Mouse (Mus musculus) macrophage (primary cell): ENCODE results near the gene Myt1. TPM values are rescaled to one million over a fixed set of nuclear protein-coding genes. Genes with fewer than 3 reads are reported as not detected.

ENCODE experiments used
- H3K27ac ChIP-seq: fragments of 350-480 bp; formaldehyde crosslinking; 2 replicates; pipeline ENCODE4 v1.9.0; 2021
- H3K36me3 ChIP-seq: fragments of 350-480 bp; formaldehyde crosslinking; 2 replicates; pipeline ENCODE4 v1.9.0; 2021; ENCODE audit errors: inconsistent target
- H3K4me3 ChIP-seq: fragments of 350-480 bp; formaldehyde crosslinking; 2 replicates; pipeline ENCODE4 v1.9.0; 2021; ENCODE audit errors: inconsistent target
- H3K79me2 ChIP-seq: fragments of 350-480 bp; formaldehyde crosslinking; 2 replicates; pipeline ENCODE4 v1.9.0; 2021; ENCODE audit errors: inconsistent target
- WGBS: methylation state at CpG from one replicate; pipeline ENCODE4 v1.1.7; 2026; ENCODE audit warnings: inconsistent platforms; ENCODE audit not compliant: missing documents; 5-methylcytosine and 5-hydroxymethylcytosine counted together
- polyA plus RNA-seq: library from polyadenylated mRNA; stranded (reverse); fragments of 250-400 nt; gene quantifications from 3 replicates; pipeline ENCODE4 v1.2.4, GENCODE M21; 2018; ENCODE audit warnings: inconsistent platforms

Myt1 gene
- polyA plus RNA-seq, 1 experiment from 2014 or later: not detected

- Histone ChIP-seq H3K27ac (no peak overlapping the region), H3K4me3 (no peak overlapping the region), H3K79me2 (no peaks in the 10 kb centered on the region), H3K36me3 (no peaks in the 10 kb centered on the region)
- WGBS: 93% methylated on average over 2 of the region's 2 CpGs
Observed at GRCm38 (mm10) chr2:181832745-181833144, 69.6 kb downstream of the Myt1 start.

GRCm38 (mm10) chr2:181837372-181838292, 74.5 kb downstream of the Myt1 start, which contains the start of gene Pcmtd2:
Gene Pcmtd2, plus strand, starts transcription at chr2:181837854.
- Histone ChIP-seq H3K27ac (peak within 1 kb of the TSS; percentile 45; the same call in 1 of the 2 replicates), H3K4me3 (peak within 1 kb of the TSS; percentile 73), H3K79me2 (peaks cover 9% of the 10 kb centered on the region; the same call in 1 of the 2 replicates), H3K36me3 (peaks cover 6% of the 10 kb centered on the region; the same call in 1 of the 2 replicates)
- WGBS: under 1% methylated on average over 34 of the region's 35 CpGs

GRCm38 (mm10) chr2:181838293-181838680, 75.2 kb downstream of the Myt1 start:
- WGBS: 6% methylated on average over 3 of the region's 3 CpGs
- Histone ChIP-seq H3K79me2 (peaks cover 9% of the 10 kb centered on the region; the same call in 1 of the 2 replicates), H3K36me3 (peaks cover 12% of the 10 kb centered on the region; the same call in 1 of the 2 replicates), H3K27ac (no peak overlapping the region), H3K4me3 (peak overlapping the region; percentile 73)

- Histone ChIP-seq H3K36me3 (peaks cover 31% of the 10 kb centered on the region; the same call in 1 of the 2 replicates), H3K79me2 (no peaks in the 10 kb centered on the region), H3K4me3 (no peak overlapping the region), H3K27ac (no peak overlapping the region)
- WGBS: 95% methylated on average over 5 of the region's 5 CpGs
Observed at GRCm38 (mm10) chr2:181845709-181846394, 82.7 kb downstream of the Myt1 start.

GRCm38 (mm10) chr2:181863791-181864535, 100.8 kb downstream of the Myt1 start, which contains the start of gene Polr3k:
Gene Polr3k, plus strand, starts transcription at chr2:181864337.
- Histone ChIP-seq H3K79me2 (peaks cover 16% of the 10 kb centered on the region), H3K4me3 (peak within 1 kb of the TSS; percentile 83), H3K36me3 (peaks cover 10% of the 10 kb centered on the region; the same call in 1 of the 2 replicates), H3K27ac (peak within 1 kb of the TSS; percentile 42)
- 2% methylated on average over 35 of the region's 35 CpGs for WGBS

- Histone ChIP-seq H3K36me3 (peaks cover 15% of the 10 kb centered on the region; the same call in 1 of the 2 replicates), H3K4me3 (peak overlapping the region; percentile 83), H3K27ac (peak overlapping the region; percentile 42), H3K79me2 (peaks cover 16% of the 10 kb centered on the region)
- WGBS: 0% methylated on average over 22 of the region's 22 CpGs
Observed at GRCm38 (mm10) chr2:181864536-181864860, 101.4 kb downstream of the Myt1 start.

- WGBS: 57% methylated on average over 5 of the region's 5 CpGs
- peaks cover 23% of the 10 kb centered on the region; the same call in 1 of the 2 replicates for H3K36me3 ChIP-seq
Observed at GRCm38 (mm10) chr2:181866931-181867330, 103.8 kb downstream of the Myt1 start.

GRCm38 (mm10) chr2:181871039-181871438, 107.9 kb downstream of the Myt1 start:
- H3K4me3 ChIP-seq: no peak overlapping the region
- no peak overlapping the region for H3K27ac ChIP-seq
- WGBS: 92% methylated on average over 2 of the region's 2 CpGs
- peaks cover under 1% of the 10 kb centered on the region; the same call in 1 of the 2 replicates for H3K79me2 ChIP-seq
- peaks cover 23% of the 10 kb centered on the region; the same call in 1 of the 2 replicates for H3K36me3 ChIP-seq

More at GRCm38 (mm10) chr2:181866931-181867330, 103.8 kb downstream of the Myt1 start:
- H3K79me2 ChIP-seq: peaks cover 16% of the 10 kb centered on the region
- no peak overlapping the region for H3K4me3 ChIP-seq
- H3K27ac ChIP-seq: no peak overlapping the region

Other genes starting within 250 kb of the Myt1 start
- gene Dnajc5, start 242.8 kb upstream of the Myt1 start, polyA plus RNA-seq: 50.7 to 68.7 TPM (median 60.0 TPM) in 3 replicates
- gene Uckl1, start 178.4 kb upstream of the Myt1 start, polyA plus RNA-seq: 32.9 to 57.2 TPM (median 33.9 TPM) in 3 replicates
- 34.2 to 55.4 TPM (median 34.6 TPM) in 3 replicates for gene Prpf6, start 171.5 kb upstream of the Myt1 start, polyA plus RNA-seq
- 6.0 to 12.6 TPM (median 6.7 TPM) in 3 replicates for gene Zfp512b, start 170.5 kb upstream of the Myt1 start, polyA plus RNA-seq
- gene Samd10, start 164.1 kb upstream of the Myt1 start, polyA plus RNA-seq: 2.1 to 3.8 TPM (median 2.8 TPM) in 3 replicates
- gene Gm29797, start 106.3 kb upstream of the Myt1 start, polyA plus RNA-seq: not detected in 3 replicates
- gene Sox18, start 91.7 kb upstream of the Myt1 start, polyA plus RNA-seq: 0.15 TPM in 1 of 3 replicates, not detected in the others
- 1.5 to 3.2 TPM (median 1.9 TPM) in 3 replicates for gene Tcea2, start 83.0 kb upstream of the Myt1 start, polyA plus RNA-seq
- 74.5 to 107 TPM (median 89.4 TPM) in 3 replicates for gene Rgs19, start 69.4 kb upstream of the Myt1 start, polyA plus RNA-seq
- not detected in 3 replicates for gene Lkaaear1, start 64.9 kb upstream of the Myt1 start, polyA plus RNA-seq
- 0.12 TPM in 1 of 3 replicates, not detected in the others for gene Oprl1, start 48.3 kb upstream of the Myt1 start, polyA plus RNA-seq
- 8.6 to 22.6 TPM (median 14.6 TPM) in 3 replicates for gene Pcmtd2, start 74.5 kb downstream of the Myt1 start, polyA plus RNA-seq
- 15.1 to 23.4 TPM (median 15.2 TPM) in 3 replicates for gene Polr3k, start 101.0 kb downstream of the Myt1 start, polyA plus RNA-seq
- gene Gm14496, start 227.8 kb downstream of the Myt1 start, polyA plus RNA-seq: not detected in 3 replicates